Mouse (Mus musculus): ENCODE measurements at regions not wholly inside any gene's neighbourhood (a gene's known extent, or its start where the extent isn't known, plus 50 kb on each side); places are given as distances from the start of the nearest gene placed in this dataset.
"Not testable (repeated sequence)": the region's sequence is repeated elsewhere in the genome, so short reads cannot be mapped to it uniquely, and the experiment has no call there.

- in situ Hi-C loops (cut with MboI, MseI), result loop anchor here (25.0 kb wide), 1 partner anchor 187 kb away; no protein-coding TSS in a partner anchor
These were observed 205.3 kb downstream of the Matn1 start for GRCm38 (mm10) chr4:131149466-131149865.

GRCm38 (mm10) chr4:131159712-131160111 lies 215.5 kb downstream of the Matn1 start:
- in situ Hi-C loops (cut with MboI, MseI), result no loop called here

- in situ Hi-C loops (cut with MboI, MseI), result no loop called here
These were observed 215.9 kb downstream of the Matn1 start for GRCm38 (mm10) chr4:131160135-131160534.

- in situ Hi-C loops (cut with MboI, MseI), result no loop called here
These were observed 217.3 kb downstream of the Matn1 start for GRCm38 (mm10) chr4:131161501-131161900.

GRCm38 (mm10) chr4:131163782-131164315 lies 219.7 kb downstream of the Matn1 start:
- in situ Hi-C loops (cut with MboI, MseI), result no loop called here

- in situ Hi-C loops (cut with MboI, MseI), result no loop called here
These were observed 222.5 kb downstream of the Matn1 start for GRCm38 (mm10) chr4:131166574-131167270.

- in situ Hi-C loops (cut with MboI, MseI), result no loop called here
These were observed 223.7 kb downstream of the Matn1 start for GRCm38 (mm10) chr4:131167921-131168320.

- in situ Hi-C loops (cut with MboI, MseI), result no loop called here
These were observed 229.7 kb downstream of the Matn1 start for GRCm38 (mm10) chr4:131173783-131174460.

GRCm38 (mm10) chr4:131176701-131177100 lies 232.5 kb downstream of the Matn1 start:
- in situ Hi-C loops (cut with MboI, MseI), result no loop called here

GRCm38 (mm10) chr4:131177889-131178288 lies 233.7 kb downstream of the Matn1 start:
- in situ Hi-C loops (cut with MboI, MseI), result no loop called here

GRCm38 (mm10) chr4:131178642-131179041 lies 234.5 kb downstream of the Matn1 start:
- in situ Hi-C loops (cut with MboI, MseI), result not testable (repeated sequence)

- in situ Hi-C loops (cut with MboI, MseI), result no loop called here
These were observed 243.9 kb downstream of the Matn1 start for GRCm38 (mm10) chr4:131188066-131188465.

- in situ Hi-C loops (cut with MboI, MseI), result no loop called here
These were observed 247.1 kb downstream of the Matn1 start for GRCm38 (mm10) chr4:131191106-131191880.

- in situ Hi-C loops (cut with MboI, MseI), result no loop called here
These were observed 249.8 kb downstream of the Matn1 start for GRCm38 (mm10) chr4:131193900-131194419.

GRCm38 (mm10) chr4:131196147-131196546 lies 252.0 kb downstream of the Matn1 start:
- in situ Hi-C loops (cut with MboI, MseI), result no loop called here

GRCm38 (mm10) chr4:131203721-131204120 lies 259.5 kb downstream of the Matn1 start:
- in situ Hi-C loops (cut with MboI, MseI), result no loop called here

- in situ Hi-C loops (cut with MboI, MseI), result no loop called here
These were observed 260.5 kb downstream of the Matn1 start for GRCm38 (mm10) chr4:131204722-131205121.

- in situ Hi-C loops (cut with MboI, MseI), result no loop called here
These were observed 260.9 kb downstream of the Matn1 start for GRCm38 (mm10) chr4:131205127-131205526.

- in situ Hi-C loops (cut with MboI, MseI), result no loop called here
These were observed 261.5 kb downstream of the Matn1 start for GRCm38 (mm10) chr4:131205685-131206084.

- in situ Hi-C loops (cut with MboI, MseI), result no loop called here
These were observed 262.1 kb downstream of the Matn1 start for GRCm38 (mm10) chr4:131206181-131206885.

- in situ Hi-C loops (cut with MboI, MseI), result no loop called here
These were observed 262.7 kb downstream of the Matn1 start for GRCm38 (mm10) chr4:131206886-131207200.

All from T-helper 1 cell (primary cell).